Mouse (Mus musculus): ENCODE measurements around the gene Prdm9. TPM values are rescaled to one million over a fixed set of nuclear protein-coding genes. Genes with fewer than 3 reads are reported as not detected.
"Not testable (repeated sequence)": the region's sequence is repeated elsewhere in the genome, so short reads cannot be mapped to it uniquely, and the experiment has no call there.

Prdm9 gene
- total and polyA plus RNA-seq, 3 experiments, result 4.4 to 6.6 (median 5.0) TPM

- H3K9me3 ChIP-seq (replicated peaks; ENCODE audit: low read length), result peaks cover 15% of the 10 kb centered on the region
- H3K79me2 ChIP-seq (replicated peaks; ENCODE audit: control insufficient read depth, extremely low read depth, insufficient read depth, poor library complexity, severe bottlenecking); DNase-seq (ENCODE audit: extremely low read depth); H3K27ac ChIP-seq (ENCODE audit: insufficient read depth, low read depth); H3K9ac ChIP-seq (ENCODE audit: insufficient read depth, low read depth); H3K4me2 ChIP-seq (ENCODE audit: insufficient read depth, low read depth, poor library complexity, severe bottlenecking); dilution Hi-C loops (cut with MboI; ENCODE audit: extremely low pct_ligation_motif_present, extremely low pct_unique_long_range_greater_than_20kb, low sequenced_read_pairs); H3K27me3 ChIP-seq (replicated peaks); H3K4me3 ChIP-seq (replicated peaks in 1 of 3; ENCODE audit: low read depth in 2 of 3, low read length in 2 of 3, poor library complexity in 1 of 3); H3K36me3 ChIP-seq (replicated peaks in 1 of 2; ENCODE audit: control insufficient read depth in 1 of 2, insufficient read depth in 1 of 2, low read length in 1 of 2): not testable (repeated sequence)
- H3K4me1 ChIP-seq (ENCODE audit: control insufficient read depth in 1 of 2, insufficient read depth in 2 of 2), result peaks cover 0 to 22% of the 10 kb centered on the region in 2 experiments; a peak in 2 of 4 replicates
- in situ Hi-C loops (cut with MboI; ENCODE audit: low pct_ligation_motif_present, low pct_unique_long_range_greater_than_20kb, low sequenced_read_pairs), result loop anchor here (25.0 kb wide), 1 partner anchor 168 kb away; the partner anchor contains the start of gene Chd1
These were observed 20.3 kb downstream of the Prdm9 start for GRCm38 (mm10) chr17:15543868-15544267.

- TF ChIP-seq ELF1 (IDR thresholded peaks at IDR 0.05; ENCODE audit: low read depth, low read length), result no peak
- no peak for TF ChIP-seq ZMIZ1 (IDR thresholded peaks at IDR 0.05; ENCODE audit: low read depth, low read length)
- TF ChIP-seq NELFE (IDR thresholded peaks at IDR 0.05; ENCODE audit: low read depth, low read length), result no peak
- TF ChIP-seq SMC3 (IDR thresholded peaks at IDR 0.05; ENCODE audit: low read depth, low read length), result no peak
- no peak for TF ChIP-seq MAFK (IDR thresholded peaks at IDR 0.05; ENCODE audit: insufficient replicate concordance, low read length)
- no peak for TF ChIP-seq POLR2AphosphoS2 (IDR thresholded peaks at IDR 0.05; ENCODE audit: low read depth, low read length)
- no peak for TF ChIP-seq MEF2A (IDR thresholded peaks at IDR 0.05; ENCODE audit: borderline replicate concordance, low read depth, low read length)
- TF ChIP-seq ZKSCAN1 (IDR thresholded peaks at IDR 0.05; ENCODE audit: borderline replicate concordance, low read depth, low read length), result no peak
- TF ChIP-seq JUND (conservative IDR thresholded peaks at IDR 0.05; ENCODE audit: low read depth, low read length), result no peak
- no peak for TF ChIP-seq TCF12 (IDR thresholded peaks at IDR 0.05; ENCODE audit: low read depth, low read length)
- TF ChIP-seq HCFC1 (IDR thresholded peaks at IDR 0.05; ENCODE audit: low read depth, low read length), result no peak
- no peak for TF ChIP-seq MAZ (IDR thresholded peaks at IDR 0.05; ENCODE audit: low read depth, low read length)
- TF ChIP-seq ETS1 (conservative IDR thresholded peaks at IDR 0.05; ENCODE audit: low read depth, low read length), result no peak
- no peak for TF ChIP-seq BHLHE40 (IDR thresholded peaks at IDR 0.05; ENCODE audit: low read depth, low read length)
- no peak for TF ChIP-seq IRF4 (IDR thresholded peaks at IDR 0.05; ENCODE audit: low read depth, low read length)
- TF ChIP-seq USF2 (conservative IDR thresholded peaks at IDR 0.05; ENCODE audit: low read depth, low read length), result no peak
- TF ChIP-seq NRF1 (IDR thresholded peaks at IDR 0.05; ENCODE audit: low read depth, low read length), result no peak
- TF ChIP-seq CTCF (conservative IDR thresholded peaks at IDR 0.05 in 1 of 2, IDR thresholded peaks at IDR 0.05 in 1 of 2; ENCODE audit: low read depth in 2 of 2, low read length in 2 of 2), result no peak
- no peak for TF ChIP-seq CHD2 (IDR thresholded peaks at IDR 0.05; ENCODE audit: low read length)
- no peak for TF ChIP-seq RCOR1 (conservative IDR thresholded peaks at IDR 0.05; ENCODE audit: low read depth, low read length)
- Histone ChIP-seq H3K36me3 (replicated peaks in 1 of 2; ENCODE audit: control insufficient read depth in 1 of 2, insufficient read depth in 1 of 2, low read length in 1 of 2) (peaks cover 3 to 7% of the 10 kb centered on the region in 2 experiments), H3K9me3 (replicated peaks; ENCODE audit: low read length) (peaks cover 14% of the 10 kb centered on the region), H3K4me1 (ENCODE audit: control insufficient read depth in 1 of 2, insufficient read depth in 2 of 2) (peaks cover 0 to 15% of the 10 kb centered on the region in 2 experiments; a peak in 3 of 4 replicates), H3K9ac (ENCODE audit: insufficient read depth, low read depth) (no peak overlapping the region), H3K4me3 (replicated peaks in 1 of 3; ENCODE audit: low read depth in 2 of 3, low read length in 2 of 3, poor library complexity in 1 of 3) (no peak overlapping the region), H3K4me2 (ENCODE audit: insufficient read depth, low read depth, poor library complexity, severe bottlenecking) (no peak overlapping the region), H3K27me3 (replicated peaks) (no peaks in the 10 kb centered on the region), H3K27ac (ENCODE audit: insufficient read depth, low read depth) (no peak overlapping the region), H3K79me2 (replicated peaks; ENCODE audit: control insufficient read depth, extremely low read depth, insufficient read depth, poor library complexity, severe bottlenecking) (no peaks in the 10 kb centered on the region)
- in situ Hi-C loops (cut with MboI; ENCODE audit: low pct_ligation_motif_present, low pct_unique_long_range_greater_than_20kb, low sequenced_read_pairs), result loop anchor here (25.0 kb wide), 1 partner anchor 172 kb away; the partner anchor contains the start of gene Chd1
- no peak for DNase-seq (ENCODE audit: extremely low read depth)
- dilution Hi-C loops (cut with MboI; ENCODE audit: extremely low pct_ligation_motif_present, extremely low pct_unique_long_range_greater_than_20kb, low sequenced_read_pairs), result no loop called here
These were observed 23.8 kb downstream of the Prdm9 start for GRCm38 (mm10) chr17:15540309-15540708.

All from CH12.LX (cell line).